ENCODE assay signal across 8 mouse cellular contexts in the genomic region with DNA sequence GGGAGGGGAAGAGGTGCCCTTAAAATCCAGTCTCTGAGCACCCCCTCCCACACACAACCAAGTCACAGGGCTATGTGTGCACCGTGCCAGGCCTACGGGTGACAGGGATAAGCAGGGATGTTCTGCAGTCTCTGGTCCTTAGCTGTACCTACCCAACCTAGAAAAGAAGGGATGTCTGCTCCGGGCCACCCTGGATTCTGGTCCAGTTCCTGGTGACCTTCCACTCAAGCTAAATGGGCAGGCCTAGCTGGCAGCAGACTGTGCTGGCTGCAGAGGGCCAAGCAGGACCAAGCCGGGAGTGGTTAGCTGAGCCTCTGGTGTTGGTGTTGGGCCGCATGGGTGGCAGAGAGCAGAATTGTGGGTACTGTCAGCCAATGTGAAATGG. TPM values are rescaled to one million over a fixed set of nuclear protein-coding genes. Genes with fewer than 3 reads are reported as not detected.
DNase-seq lines count a peak whose midpoint lies in the region; ATAC-seq and TF ChIP-seq lines count a peak whose summit lies in the region.

No protein-coding gene starts in this region.

- intact Hi-C loops in heart, postnatal 25 days (cut with DNase I), result no loop called here

- no peak overlapping the region for H3K27ac ChIP-seq in heart, embryonic 11.5 days (ENCODE audit: low read depth, low read length)
- H3K27ac ChIP-seq in spleen, adult 2 months (ENCODE audit: insufficient read depth, low read length), result no peak overlapping the region
- H3K27ac ChIP-seq in hindbrain, postnatal 0 days, result peak overlapping the region; percentile 89
- H3K27ac ChIP-seq in midbrain, embryonic 16.5 days (ENCODE audit: low read length), result peak overlapping the region; percentile 87

- 31% methylated on average over 5 of the region's 5 CpGs for WGBS in heart, embryonic 11.5 days (ENCODE audit: insufficient replicate concordance)
- WGBS in spleen, adult 2 months, result 43% methylated on average over 5 of the region's 5 CpGs
- WGBS in hindbrain, postnatal 0 days, result 14% methylated on average over 5 of the region's 5 CpGs
- 11% methylated on average over 5 of the region's 5 CpGs for WGBS in midbrain, embryonic 16.5 days

- no peak for TF ChIP-seq CTCF in spleen, adult 2 months (IDR thresholded peaks at IDR 0.05; ENCODE audit: extremely low read depth, insufficient read depth, insufficient read length, insufficient replicate concordance)
- TF ChIP-seq CTCF in hindbrain, postnatal 0 days (IDR thresholded peaks at IDR 0.05; ENCODE audit: low read depth), result no peak

- H3K4me1 ChIP-seq in heart, embryonic 11.5 days (ENCODE audit: control insufficient read depth, insufficient read depth, low read length), result peaks cover 6% of the 10 kb centered on the region
- 0 out of 2 replicates have a peak, but pooled peaks cover 4% of the 10 kb centered on the region for H3K4me1 ChIP-seq in spleen, adult 2 months (ENCODE audit: control insufficient read depth, insufficient read depth, insufficient read length)
- peaks cover 11% of the 10 kb centered on the region; the same call in 1 of the 2 replicates for H3K4me1 ChIP-seq in hindbrain, postnatal 0 days (ENCODE audit: insufficient read depth, low read length)
- peaks cover 25% of the 10 kb centered on the region for H3K4me1 ChIP-seq in midbrain, embryonic 16.5 days (ENCODE audit: control insufficient read depth, insufficient read depth, low read length)

- H3K4me3 ChIP-seq in heart, embryonic 11.5 days (ENCODE audit: low read depth, low read length), result peak overlapping the region; percentile 56
- H3K4me3 ChIP-seq in spleen, adult 2 months (ENCODE audit: extremely low read depth, insufficient read depth, insufficient read length), result peak overlapping the region; percentile 26; the same call in 1 of the 2 replicates
- peak overlapping the region; percentile 68 for H3K4me3 ChIP-seq in hindbrain, postnatal 0 days (ENCODE audit: low read length)
- H3K4me3 ChIP-seq in midbrain, embryonic 16.5 days (ENCODE audit: low read depth, low read length), result peak overlapping the region; percentile 78

- peak overlapping the region; percentile 97 for H3K4me2 ChIP-seq in heart, embryonic 11.5 days
- peak overlapping the region; percentile 78 for H3K4me2 ChIP-seq in hindbrain, postnatal 0 days (ENCODE audit: low read depth, low read length)
- H3K4me2 ChIP-seq in midbrain, embryonic 16.5 days (ENCODE audit: low read length), result peak overlapping the region; percentile 85

- H3K36me3 ChIP-seq in heart, embryonic 11.5 days (ENCODE audit: control insufficient read depth, insufficient read depth, low read length), result no peaks in the 10 kb centered on the region
- H3K36me3 ChIP-seq in spleen, adult 2 months (ENCODE audit: control insufficient read depth, insufficient read depth, low read length), result no peaks in the 10 kb centered on the region
- no peaks in the 10 kb centered on the region for H3K36me3 ChIP-seq in hindbrain, postnatal 0 days (ENCODE audit: insufficient read depth, low read length)
- H3K36me3 ChIP-seq in midbrain, embryonic 16.5 days (ENCODE audit: control insufficient read depth, insufficient read depth, low read length), result no peaks in the 10 kb centered on the region; the same call in 1 of the 2 replicates

- DNase-seq in heart, postnatal 25 days (ENCODE audit: low spot score), result no peak
- DNase-seq in spleen, adult 2 months (ENCODE audit: low read depth in 1 of 2, low spot score in 2 of 2), result no peak
- no peak for DNase-seq in spleen, postnatal 10 days (ENCODE audit: low spot score in 2 of 2)
- peak; percentile 48 for DNase-seq in hindbrain, postnatal 0 days (ENCODE audit: low spot score)
- DNase-seq in adipocyte (ENCODE audit: low spot score), result no peak

- 0 out of 2 replicates have a peak overlapping the region, but pooled peaks have one; percentile 43 for H3K9ac ChIP-seq in heart, embryonic 11.5 days (ENCODE audit: low read depth, low read length)
- H3K9ac ChIP-seq in hindbrain, postnatal 0 days (replicated peaks; ENCODE audit: low read length), result peak overlapping the region; percentile 84
- H3K9ac ChIP-seq in midbrain, embryonic 16.5 days (ENCODE audit: low read depth, low read length), result peak overlapping the region; percentile 90

- H3K27me3 ChIP-seq in heart, embryonic 11.5 days (ENCODE audit: control insufficient read depth, insufficient read depth, low read length), result peaks cover 59% of the 10 kb centered on the region
- peaks cover 5% of the 10 kb centered on the region for H3K27me3 ChIP-seq in spleen, adult 2 months (ENCODE audit: control insufficient read depth, insufficient read depth, low read length)
- H3K27me3 ChIP-seq in hindbrain, postnatal 0 days (ENCODE audit: insufficient read depth, low read length), result no peaks in the 10 kb centered on the region
- no peaks in the 10 kb centered on the region for H3K27me3 ChIP-seq in midbrain, embryonic 16.5 days (ENCODE audit: control insufficient read depth, insufficient read depth, low read depth, low read length)

- no peak for TF ChIP-seq POLR2A in spleen, adult 2 months (IDR thresholded peaks at IDR 0.05; ENCODE audit: low read depth, low read length)

- no peak for ATAC-seq in heart, embryonic 11.5 days (replicated peaks; ENCODE audit: insufficient number of reproducible peaks, low FRiP score, low TSS enrichment)
- ATAC-seq in hindbrain, postnatal 0 days, result peak; percentile 36; the same call in 1 of the 2 replicates
- peak; percentile 52; the same call in 1 of the 2 replicates for ATAC-seq in midbrain, embryonic 16.5 days
- no peak for ATAC-seq in megakaryocyte progenitor cell, adult 5-6 weeks (replicated peaks; ENCODE audit: poor library complexity)

- H3K9me3 ChIP-seq in heart, embryonic 11.5 days (replicated peaks; ENCODE audit: control insufficient read depth, low read length), result no peaks in the 10 kb centered on the region
- no peaks in the 10 kb centered on the region for H3K9me3 ChIP-seq in hindbrain, postnatal 0 days (ENCODE audit: low read length)
- H3K9me3 ChIP-seq in midbrain, embryonic 16.5 days (replicated peaks; ENCODE audit: control insufficient read depth, low read length, poor library complexity, severe bottlenecking), result no peaks in the 10 kb centered on the region

RNA-seq across cellular contexts. Expression of a gene that starts 0.6 kb away (rescaled TPM):
- 0.42 and 0.73 TPM in 2 replicates for polyA plus RNA-seq in heart, embryonic 11.5 days (2014; fragmentation: Nextera tagmentation; extraction: Ambion mirVana)
- total RNA-seq in heart, postnatal 25 days (2021), result under 1 TPM; 0.06 to 0.29 TPM
- polyA plus RNA-seq in spleen, adult 2 months (2012; rRNA removed), result 11.0 and 12.2 TPM in 2 replicates
- total RNA-seq in hindbrain, postnatal 0 days (2014; rRNA removed), result 66.4 and 69.3 TPM in 2 replicates
- 17.3 and 17.4 TPM in 2 replicates for polyA plus RNA-seq in hindbrain, postnatal 0 days (2015; fragmentation: Nextera tagmentation; extraction: Ambion mirVana)
- 27.8 and 29.4 TPM in 2 replicates for polyA plus RNA-seq in midbrain, embryonic 16.5 days (2015; fragmentation: Nextera tagmentation; extraction: Ambion mirVana)
- 0.85 and 2.0 TPM in 2 replicates for total RNA-seq in megakaryocyte progenitor cell, adult 5-6 weeks (2015)
- 3.2 and 3.7 TPM in 2 replicates for total RNA-seq in megakaryocyte progenitor cell, adult 5-6 weeks (2017)

Comparison
In these comparisons a context has a peak if more than half of its experiments do, and no peak if none do; other contexts are left out.
1. ATAC-seq: peak in hindbrain, postnatal 0 days (single experiment) and midbrain, embryonic 16.5 days (single experiment); none in heart, embryonic 11.5 days (single experiment) and megakaryocyte progenitor cell, adult 5-6 weeks (single experiment).
2. H3K27ac ChIP-seq: peak in hindbrain, postnatal 0 days (single experiment) and midbrain, embryonic 16.5 days (single experiment); none in heart, embryonic 11.5 days (single experiment) and spleen, adult 2 months (single experiment).
3. H3K4me3 ChIP-seq: peak in every context shown above with its lines; median percentile 78 in midbrain, embryonic 16.5 days; 68 in hindbrain, postnatal 0 days; 56 in heart, embryonic 11.5 days; 26 in spleen, adult 2 months.
4. Peak in every context shown above with its lines, with median percentiles within 50 percentile points of each other: H3K4me2 ChIP-seq and H3K9ac ChIP-seq.